Mouse (Mus musculus): ENCODE measurements around the gene Lrp5. TPM values are rescaled to one million over a fixed set of nuclear protein-coding genes. Genes with fewer than 3 reads are reported as not detected.

Lrp5 gene
- total and polyA plus RNA-seq, 3 experiments: 16.1 to 31.9 TPM; not detected in 1

GRCm38 (mm10) chr19:3687676-3688171 is 1.4 kb upstream of the Lrp5 start:
- H3K79me2 ChIP-seq (ENCODE audit: control insufficient read depth, insufficient read depth, low read length, poor library complexity): peaks cover 24% of the 10 kb centered on the region
- TF ChIP-seq MYC (IDR thresholded peaks at IDR 0.05; ENCODE audit: low read depth, low read length) (no peak), GABPA (IDR thresholded peaks at IDR 0.05; ENCODE audit: low read depth, low read length) (no peak), MYB (IDR thresholded peaks at IDR 0.05; ENCODE audit: low read depth, low read length) (no peak), CTCF (IDR thresholded peaks at IDR 0.05 in 2 of 3, conservative IDR thresholded peaks at IDR 0.05 in 1 of 3; ENCODE audit: control insufficient read depth in 1 of 3, insufficient read depth in 1 of 3, low read depth in 2 of 3, low read length in 3 of 3, poor library complexity in 1 of 3, severe bottlenecking in 1 of 3) (no peak), HCFC1 (IDR thresholded peaks at IDR 0.05; ENCODE audit: low read depth, low read length) (no peak), SMC3 (IDR thresholded peaks at IDR 0.05; ENCODE audit: low read depth, low read length) (no peak), ELF1 (IDR thresholded peaks at IDR 0.05; ENCODE audit: low read depth, low read length) (no peak), GATA1 (IDR thresholded peaks at IDR 0.05; ENCODE audit: low read depth, low read length) (no peak)
- DNase-seq (ENCODE audit: low read depth, low spot score): peak; percentile 61
- no peaks in the 10 kb centered on the region; a peak in 1 of 4 replicates for H3K36me3 ChIP-seq (ENCODE audit: control insufficient read depth in 1 of 2, insufficient read depth in 2 of 2, low read length in 2 of 2)
- H3K9me3 ChIP-seq (replicated peaks; ENCODE audit: insufficient read depth, low read length): no peaks in the 10 kb centered on the region
- H3K4me1 ChIP-seq (ENCODE audit: control insufficient read depth in 1 of 2, insufficient read depth in 2 of 2, low read length in 2 of 2): peaks cover 3 to 17% of the 10 kb centered on the region in 2 experiments; a peak in 3 of 4 replicates
- H3K27ac ChIP-seq (ENCODE audit: control insufficient read depth, low read depth, low read length): no peak overlapping the region
- no peak overlapping the region for H3K9ac ChIP-seq (ENCODE audit: control insufficient read depth, low read depth, low read length, poor library complexity, severe bottlenecking)
- H3K4me3 ChIP-seq (ENCODE audit: control insufficient read depth in 1 of 2, insufficient read depth in 1 of 2, low read depth in 2 of 2, low read length in 2 of 2): no peak overlapping the region
- H3K27me3 ChIP-seq (ENCODE audit: control insufficient read depth in 1 of 2, insufficient read depth in 2 of 2, low read length in 2 of 2): no peaks in the 10 kb centered on the region

- H3K4me1 ChIP-seq (ENCODE audit: control insufficient read depth in 1 of 2, insufficient read depth in 2 of 2, low read length in 2 of 2): peaks cover 3 to 17% of the 10 kb centered on the region in 2 experiments; a peak in 3 of 4 replicates
- peaks cover 24% of the 10 kb centered on the region for H3K79me2 ChIP-seq (ENCODE audit: control insufficient read depth, insufficient read depth, low read length, poor library complexity)
- no peak overlapping the region for H3K27ac ChIP-seq (ENCODE audit: control insufficient read depth, low read depth, low read length)
- peak overlapping the region; percentile 93 for H3K9ac ChIP-seq (ENCODE audit: control insufficient read depth, low read depth, low read length, poor library complexity, severe bottlenecking)
- TF ChIP-seq MAX (IDR thresholded peaks at IDR 0.05; ENCODE audit: low read length) (0 out of 2 replicates have a peak, but pooled peaks have one; percentile 14), MYC (IDR thresholded peaks at IDR 0.05; ENCODE audit: low read depth, low read length) (peak; percentile 28; the same call in 1 of the 2 replicates), KAT2A (conservative IDR thresholded peaks at IDR 0.05; ENCODE audit: low read depth, low read length) (no peak), E2F4 (IDR thresholded peaks at IDR 0.05; ENCODE audit: borderline replicate concordance, low read depth, low read length) (no peak), ZC3H11A (IDR thresholded peaks at IDR 0.05; ENCODE audit: low read depth, low read length) (no peak), MXI1 (IDR thresholded peaks at IDR 0.05; ENCODE audit: low read depth, low read length) (peak; percentile 32; the same call in 1 of the 2 replicates)
- no peaks in the 10 kb centered on the region; a peak in 1 of 4 replicates for H3K36me3 ChIP-seq (ENCODE audit: control insufficient read depth in 1 of 2, insufficient read depth in 2 of 2, low read length in 2 of 2)
- H3K4me3 ChIP-seq (ENCODE audit: control insufficient read depth in 1 of 2, insufficient read depth in 1 of 2, low read depth in 2 of 2, low read length in 2 of 2): peak overlapping the region; percentile 69 to 99
- DNase-seq (ENCODE audit: low read depth, low spot score): peak; percentile 41
- no peaks in the 10 kb centered on the region for H3K27me3 ChIP-seq (ENCODE audit: control insufficient read depth in 1 of 2, insufficient read depth in 2 of 2, low read length in 2 of 2)
- H3K9me3 ChIP-seq (replicated peaks; ENCODE audit: insufficient read depth, low read length): no peaks in the 10 kb centered on the region
Observed at GRCm38 (mm10) chr19:3685611-3686214, 651 bp downstream of the Lrp5 start.

Data from MEL (cell line).